Mouse (Mus musculus): ENCODE measurements at regions not wholly inside any gene's neighbourhood (a gene's known extent, or its start where the extent isn't known, plus 50 kb on each side); places are given as distances from the start of the nearest gene placed in this dataset.

DNA sequence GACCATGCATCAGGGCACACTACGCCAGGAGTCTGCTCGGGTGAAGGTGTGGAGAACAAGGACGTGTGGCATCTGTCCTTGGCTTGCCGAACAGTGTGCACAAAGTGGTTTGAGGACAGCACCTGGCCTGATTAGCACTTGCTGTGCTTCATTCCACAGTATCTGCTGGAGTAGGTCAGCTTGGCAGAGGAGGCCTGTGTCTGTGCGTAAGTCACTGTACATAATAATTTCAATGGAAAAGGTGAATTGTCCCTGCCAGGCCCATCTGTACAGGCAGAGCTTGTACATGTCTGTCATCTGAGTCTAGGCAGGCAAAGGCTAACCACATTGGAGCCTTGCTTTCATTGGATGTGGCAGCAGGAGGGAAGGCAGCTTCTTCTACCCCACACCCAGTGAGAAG lies 979.5 kb upstream of the Car8 start:
- DNase-seq (ENCODE audit: low spot score in 2 of 2) = no peak

DNA sequence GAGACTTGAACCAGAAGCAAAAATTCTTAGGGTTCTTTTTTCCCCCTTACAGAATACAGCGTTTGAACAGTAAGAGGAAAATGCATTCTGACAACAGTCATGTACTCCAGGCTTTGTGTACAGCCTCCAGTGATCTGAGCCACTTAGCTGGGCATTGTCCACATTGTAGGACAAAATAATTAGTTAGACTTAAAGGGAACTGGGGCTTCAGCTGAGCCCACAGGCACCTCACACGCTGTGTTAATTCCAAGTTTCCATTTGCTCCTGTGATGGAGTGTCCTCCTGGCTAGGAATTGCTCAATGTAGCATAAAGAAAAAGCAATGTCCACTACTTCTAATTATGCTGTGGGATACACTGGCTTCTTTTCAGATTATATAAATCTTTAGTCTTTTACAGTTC lies 969.8 kb upstream of the Car8 start:
- DNase-seq (ENCODE audit: low spot score in 2 of 2) = no peak

DNA sequence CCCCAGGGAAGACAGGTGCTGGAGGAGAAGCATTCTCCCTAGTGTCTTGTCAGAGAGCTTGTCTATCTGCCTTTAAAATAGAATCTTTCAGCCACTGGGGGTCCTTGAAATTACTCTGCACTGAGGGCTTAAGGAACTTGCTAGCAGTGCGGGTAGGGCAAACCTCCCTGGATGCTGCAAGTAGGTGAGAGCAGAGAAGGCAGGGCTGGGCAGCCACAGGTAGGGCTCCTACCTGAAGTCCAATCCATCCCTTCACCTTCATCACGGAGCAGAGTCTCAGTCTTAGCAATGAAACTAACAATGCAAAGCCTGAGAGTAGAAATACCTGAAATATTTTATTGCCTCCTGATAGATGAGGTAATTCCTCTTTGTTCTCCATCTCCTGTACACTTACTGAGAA lies 961.2 kb upstream of the Car8 start:
- DNase-seq (ENCODE audit: low spot score in 2 of 2) = no peak

DNA sequence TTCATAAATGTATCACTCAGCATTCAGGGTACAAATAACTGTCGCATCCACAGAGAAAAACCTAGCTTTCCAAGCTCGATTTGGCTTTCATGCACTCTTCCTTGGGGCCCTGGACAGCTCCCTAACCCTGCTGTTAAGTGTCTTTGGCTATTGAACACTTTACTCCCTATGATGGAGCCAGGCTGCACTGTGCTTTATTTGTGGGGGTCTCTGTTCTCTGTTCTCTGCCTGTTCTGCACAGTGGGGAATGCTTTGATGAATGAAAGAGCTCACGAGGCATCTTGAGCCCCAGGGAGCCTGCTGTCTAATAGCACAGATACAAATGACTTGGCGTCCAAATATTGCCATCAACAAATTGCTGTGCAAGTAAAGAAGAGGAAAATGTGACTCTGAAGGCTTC lies 957.6 kb upstream of the Car8 start:
- no peak for DNase-seq (ENCODE audit: low spot score in 2 of 2)

GRCm38 (mm10) chr4:9193121-9193520 lies 954.3 kb upstream of the Car8 start:
- no peak for DNase-seq (ENCODE audit: low spot score in 2 of 2)

DNA sequence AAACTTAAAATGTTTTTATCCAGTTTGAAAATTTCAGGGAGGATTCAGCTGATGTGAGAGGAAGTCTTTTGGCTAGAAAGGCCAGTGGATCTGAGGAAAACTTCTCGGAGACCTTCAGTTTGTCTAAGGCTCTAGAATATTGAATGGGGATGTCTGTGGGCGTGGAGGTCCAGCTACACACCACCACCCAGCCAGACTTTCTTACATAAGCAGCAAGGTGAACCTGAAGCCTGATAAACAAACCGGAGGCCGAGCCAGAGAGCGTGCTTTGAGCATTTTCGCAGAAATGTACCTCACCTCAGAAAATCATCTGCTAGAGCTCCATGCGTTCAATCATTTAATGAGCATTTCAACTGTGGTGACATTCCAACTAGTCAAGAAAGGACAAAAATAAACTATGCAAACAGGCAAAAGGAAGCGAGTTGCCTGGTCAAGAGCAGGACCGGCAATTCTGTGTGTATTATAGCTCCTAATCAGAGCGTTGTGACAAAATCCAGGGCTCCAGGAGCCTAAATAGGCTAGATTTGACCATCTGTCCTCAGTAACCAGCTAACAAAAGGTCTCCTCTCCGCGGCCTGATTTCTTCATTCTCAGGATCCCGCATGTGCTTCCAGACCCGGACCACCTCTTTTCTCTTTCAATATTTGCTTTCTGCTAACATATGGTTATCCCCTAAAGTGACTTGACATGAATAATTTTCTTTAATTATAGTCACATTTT lies 946.5 kb upstream of the Car8 start:
- no peak for DNase-seq (ENCODE audit: low spot score in 2 of 2)

DNA sequence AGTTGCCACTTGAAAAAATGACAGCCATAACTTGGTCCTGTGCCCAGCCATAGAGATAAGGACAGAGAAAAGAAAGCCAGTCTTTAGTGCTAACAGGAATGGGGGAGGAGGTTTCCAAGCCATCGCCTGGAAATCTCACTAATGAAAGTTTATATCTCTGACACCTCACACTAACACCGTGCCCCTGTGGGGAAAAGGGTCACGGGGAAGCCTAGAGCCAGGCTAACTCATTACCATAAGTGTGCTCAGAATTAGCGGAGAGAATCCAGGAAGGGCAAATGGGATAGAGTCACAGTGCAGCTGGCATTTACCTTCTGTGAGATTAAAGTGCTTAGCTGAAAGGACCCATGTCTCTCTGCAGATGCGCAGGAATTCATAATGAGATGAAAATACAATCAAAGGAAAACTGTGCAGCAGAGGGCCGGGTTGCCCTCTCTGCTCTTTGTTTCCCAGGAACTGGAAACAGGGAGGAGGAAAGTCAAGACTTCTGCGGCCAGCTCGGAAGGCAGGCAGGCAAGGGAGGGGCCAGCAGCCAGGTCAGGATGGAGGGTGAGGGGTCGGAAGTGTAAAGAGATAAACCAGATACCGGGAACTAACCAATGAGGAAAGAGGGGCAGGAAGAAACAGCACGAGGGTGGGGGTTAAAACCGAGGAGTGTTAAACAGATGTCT lies 945.7 kb upstream of the Car8 start:
- no peak for DNase-seq (ENCODE audit: low spot score in 2 of 2)

DNA sequence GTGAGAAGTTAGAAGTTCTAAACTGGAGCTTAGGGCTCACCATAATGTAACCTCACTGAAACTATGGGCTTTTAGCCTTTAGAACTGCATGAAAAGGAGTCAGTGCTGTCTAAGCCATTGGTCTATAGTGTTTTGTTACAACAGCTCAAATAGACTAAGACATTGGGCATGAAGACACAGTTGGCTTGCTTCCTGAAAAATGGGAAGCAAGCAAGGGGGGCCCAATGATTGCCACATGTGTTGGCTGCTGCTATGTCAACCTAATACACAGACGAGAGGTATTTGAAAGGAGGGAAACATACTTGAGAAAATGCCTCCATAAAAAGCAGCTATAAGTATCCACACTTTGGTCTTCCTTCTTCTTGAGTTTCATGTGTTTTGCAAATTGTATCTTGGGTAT lies 935.5 kb upstream of the Car8 start:
- DNase-seq (ENCODE audit: low spot score in 2 of 2) = no peak

DNA sequence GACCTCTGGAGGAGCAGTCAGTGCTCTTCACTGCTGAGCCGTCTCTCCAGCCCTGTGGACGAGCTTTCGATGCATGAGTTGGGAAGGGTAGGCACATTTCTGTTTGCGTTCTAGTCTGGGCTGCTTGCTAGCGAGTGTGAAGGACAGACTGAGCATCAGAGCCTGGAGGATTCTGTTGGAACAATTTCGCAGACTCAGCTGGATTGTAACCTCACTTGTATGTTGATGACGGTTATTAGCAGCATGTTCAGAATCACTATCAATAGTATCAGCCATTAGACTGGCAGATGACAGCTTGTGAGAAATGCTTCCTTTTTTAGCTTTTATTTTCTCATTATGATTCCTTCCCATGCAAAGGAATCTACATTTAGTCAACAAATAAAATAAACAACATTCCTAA lies 923.5 kb upstream of the Car8 start:
- no peak for DNase-seq (ENCODE audit: low spot score in 2 of 2)

- no peak for DNase-seq (ENCODE audit: low spot score in 2 of 2)
Observed at GRCm38 (mm10) chr4:9161814-9162133, 922.9 kb upstream of the Car8 start.

GRCm38 (mm10) chr4:9161068-9161813 lies 922.4 kb upstream of the Car8 start:
- DNase-seq (ENCODE audit: low spot score in 2 of 2) = no peak

DNA sequence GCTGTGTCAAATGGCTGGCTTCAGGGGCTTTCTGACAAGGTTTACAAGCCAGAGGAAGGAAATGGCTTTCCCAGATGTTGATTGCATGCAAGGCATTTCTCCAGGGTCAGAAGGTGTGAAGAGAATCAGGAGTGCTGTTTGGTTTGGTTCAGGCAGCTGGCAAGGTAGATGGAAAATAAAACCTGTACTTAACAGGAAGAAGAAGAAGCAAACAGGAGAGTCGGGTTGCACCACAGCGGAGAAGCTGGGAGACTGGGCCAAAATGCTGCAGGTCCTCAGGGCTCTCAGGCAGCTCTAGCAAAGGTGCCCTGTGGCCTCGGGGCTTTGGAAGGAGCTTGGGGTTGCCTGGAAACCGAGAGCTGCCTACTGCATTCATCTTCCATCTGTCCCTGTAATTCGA lies 908.9 kb upstream of the Car8 start:
- DNase-seq (ENCODE audit: low spot score in 2 of 2) = no peak

- DNase-seq (ENCODE audit: low spot score in 2 of 2) = no peak
Observed at GRCm38 (mm10) chr4:9144226-9145215, 905.7 kb upstream of the Car8 start.

DNA sequence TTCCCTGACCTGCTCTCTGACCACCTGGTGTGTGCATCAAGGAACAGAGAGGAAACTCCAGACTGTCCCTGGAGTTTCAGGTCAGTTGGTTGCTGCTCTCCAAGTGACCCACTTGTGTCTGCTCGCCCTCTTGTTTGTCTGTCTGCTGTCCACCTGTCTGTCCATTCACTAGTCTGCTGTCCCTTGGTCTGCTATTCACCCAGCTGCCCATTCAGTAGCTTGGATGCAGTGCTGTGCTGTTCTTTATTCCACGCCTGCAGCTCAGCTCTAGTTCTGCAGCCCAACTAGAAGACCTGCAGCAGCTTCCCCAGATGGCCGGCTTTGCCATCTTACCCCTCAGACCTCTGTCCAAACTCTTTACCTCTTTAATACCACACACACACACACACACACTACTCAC lies 904.2 kb upstream of the Car8 start:
- DNase-seq (ENCODE audit: low spot score in 2 of 2) = no peak

DNA sequence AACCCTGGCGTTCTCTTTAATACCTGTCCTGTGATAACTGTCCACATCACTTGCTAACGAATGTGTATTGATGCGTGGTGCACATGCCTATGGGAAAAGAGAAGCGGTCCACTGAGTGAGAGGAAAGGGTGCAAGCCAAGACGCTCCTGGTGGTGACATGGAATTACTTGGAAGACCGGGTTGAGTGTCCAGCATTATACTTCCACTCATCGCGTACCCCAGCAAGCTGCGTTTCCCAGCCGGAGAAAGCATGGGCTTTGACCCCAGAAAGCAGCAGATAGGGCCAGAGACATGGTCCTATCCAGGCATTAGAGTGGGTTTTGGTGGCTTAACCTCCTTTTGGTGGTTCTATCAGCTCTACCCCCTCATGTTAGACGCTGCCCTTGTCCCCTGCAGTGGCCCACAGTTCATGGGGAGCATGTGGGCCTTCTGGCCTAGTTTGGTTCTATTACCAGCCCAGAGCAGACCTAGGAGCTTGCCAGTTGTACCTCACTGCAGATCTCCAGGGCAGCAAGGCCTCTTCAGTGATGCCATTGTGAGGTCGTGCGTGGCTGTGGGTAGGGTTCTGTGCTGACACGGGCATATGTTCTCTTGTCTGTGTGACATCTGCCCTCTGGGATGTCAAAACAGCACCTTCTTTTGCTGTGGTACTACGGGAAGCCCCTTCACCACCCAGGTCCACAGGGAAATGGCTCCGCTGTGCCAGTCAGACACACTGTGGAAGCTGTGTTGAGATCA lies 903.3 kb upstream of the Car8 start:
- DNase-seq (ENCODE audit: low spot score in 2 of 2) = peak in 1 of 2 experiments; percentile 3

DNA sequence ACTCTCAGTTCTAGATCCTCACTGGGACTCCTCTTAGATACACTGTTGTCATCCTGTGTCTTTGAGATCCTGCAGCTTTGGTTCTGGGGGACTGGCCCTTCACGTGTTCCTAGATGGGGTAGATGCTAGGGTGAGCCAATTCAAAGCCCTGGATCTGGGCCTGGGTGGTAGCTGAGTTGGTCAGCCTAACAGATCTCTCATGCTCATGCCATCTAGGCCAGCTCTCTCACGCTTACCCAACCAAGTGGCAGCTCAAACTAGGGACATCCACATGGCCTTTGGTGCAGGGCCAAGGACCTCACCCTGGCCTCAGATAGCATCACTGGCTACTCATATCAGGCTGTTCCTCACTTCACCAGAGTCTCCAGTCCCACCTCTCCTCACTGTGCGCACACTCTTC lies 901.9 kb upstream of the Car8 start:
- no peak for DNase-seq (ENCODE audit: low spot score in 2 of 2)

DNA sequence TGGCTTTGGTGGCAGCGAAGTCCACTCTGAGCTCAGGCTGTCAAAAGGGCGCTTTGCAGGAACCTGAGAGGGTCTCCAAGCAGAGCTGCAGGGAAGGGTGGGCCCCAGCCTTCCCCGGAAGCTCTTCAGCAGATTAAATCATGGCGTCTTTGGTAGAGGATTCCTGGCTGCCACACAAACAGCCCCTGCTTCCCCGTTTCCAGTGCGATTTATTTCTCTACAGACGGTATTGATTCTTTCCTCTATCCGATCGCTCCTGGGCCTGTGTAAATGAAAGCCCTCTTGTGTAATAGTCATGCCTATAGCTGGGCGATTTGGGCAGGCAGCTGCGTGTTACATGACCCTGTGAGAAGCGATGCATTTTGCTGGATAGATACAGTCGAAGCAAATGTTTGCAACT lies 897.8 kb upstream of the Car8 start:
- peak in 1 of 2 experiments; percentile 7 for DNase-seq (ENCODE audit: low spot score in 2 of 2)

- peak; percentile 17 to 31 for DNase-seq (ENCODE audit: low spot score in 2 of 2)
Observed at GRCm38 (mm10) chr4:9136188-9136569, 897.3 kb upstream of the Car8 start.

- peak; percentile 90 to 93 for DNase-seq (ENCODE audit: low spot score in 2 of 2)
Observed at GRCm38 (mm10) chr4:9135481-9136187, 896.8 kb upstream of the Car8 start.

- no peak for DNase-seq (ENCODE audit: low spot score in 2 of 2)
Observed at GRCm38 (mm10) chr4:9133695-9134094, 894.9 kb upstream of the Car8 start.

All from gastrocnemius, postnatal 4 days (tissue).